Mouse (Mus musculus) liver, postnatal 0 days (tissue): ENCODE data around the gene Rbpj. TPM values are rescaled to one million over a fixed set of nuclear protein-coding genes. Genes with fewer than 3 reads are reported as not detected.

Source experiments
- ATAC-seq: fragments of 200-750 bp; cut with Nextera tagmentation; 2 replicates; pipeline ENCODE4 v1.8.0; 2017; ENCODE audit warnings: mild to moderate bottlenecking, moderate library complexity
- DNase-seq: peaks from one replicate; pipeline ENCODE4 v3.0.0-alpha.2; 2016
- H3K27ac ChIP-seq: fragments of 300-500 bp; sonication (generic); 2 replicates; pipeline ENCODE4 v1.5.1; 2014; ENCODE audit warnings: antibody characterized with exemption, moderate library complexity, mild to moderate bottlenecking, low read depth
- H3K27me3 ChIP-seq: fragments of 300-500 bp; sonication (generic); 2 replicates; pipeline ENCODE4 v1.6.1; 2014; ENCODE audit warnings: low read length, control low read depth, mixed read lengths; ENCODE audit not compliant: insufficient read depth
- H3K36me3 ChIP-seq: fragments of 300-500 bp; sonication (generic); replicated peaks from 2 replicates; pipeline ENCODE4 v1.6.1; 2014; ENCODE audit warnings: mild to moderate bottlenecking, control low read depth, low read length, moderate library complexity, mixed read lengths; ENCODE audit not compliant: insufficient read depth
- H3K4me1 ChIP-seq: fragments of 300-500 bp; sonication (generic); 2 replicates; pipeline ENCODE4 v1.6.1; 2014; ENCODE audit warnings: antibody characterized with exemption, mild to moderate bottlenecking, control low read depth; ENCODE audit not compliant: insufficient read depth
- H3K4me2 ChIP-seq: fragments of 300-500 bp; sonication (generic); 2 replicates; pipeline ENCODE4 v1.6.1; 2014; ENCODE audit warnings: low read depth, mild to moderate bottlenecking, low read length, moderate library complexity, mixed read lengths
- H3K4me3 ChIP-seq: fragments of 300-500 bp; sonication (generic); 2 replicates; pipeline ENCODE4 v1.5.1; 2014; ENCODE audit warnings: low read depth, low read length
- H3K9ac ChIP-seq: fragments of 300-500 bp; sonication (generic); replicated peaks from 2 replicates; pipeline ENCODE4 v1.6.1; 2014; ENCODE audit warnings: mild to moderate bottlenecking, moderate library complexity
- H3K9me3 ChIP-seq: fragments of 300-500 bp; sonication (generic); 2 replicates; pipeline ENCODE4 v1.6.1; 2016; ENCODE audit warnings: mild to moderate bottlenecking, control low read depth, low read length, mixed read lengths
- CTCF ChIP-seq: sonication (generic); IDR thresholded peaks from 2 replicates; pipeline ENCODE4 v1.5.1; 2016; ENCODE audit warnings: antibody characterized with exemption, low read depth
- EP300 ChIP-seq: IDR thresholded peaks from 2 replicates; pipeline ENCODE4 v1.6.1; 2016; ENCODE audit warnings: antibody characterized with exemption, low read depth, mild to moderate bottlenecking
- WGBS: fragments of 180-500 bp; shearing (Covaris S2); extraction: QIAGEN DNeasy Blood & Tissue Kit; methylation state at CpG from one replicate; pipeline ENCODE4 v1.1.7; 2014; ENCODE audit not compliant: insufficient replicate concordance; 5-methylcytosine and 5-hydroxymethylcytosine counted together
- polyA plus RNA-seq: library from polyadenylated mRNA; unstranded; fragments of >200 nt; fragmentation: Nextera tagmentation; extraction: Ambion mirVana; gene quantifications from 2 replicates; pipeline ENCODE4 v1.2.1, GENCODE M21; 2015

Gene Rbpj
- polyA plus RNA-seq, 1 experiment from 2014 or later, result 6.1 TPM

DNA sequence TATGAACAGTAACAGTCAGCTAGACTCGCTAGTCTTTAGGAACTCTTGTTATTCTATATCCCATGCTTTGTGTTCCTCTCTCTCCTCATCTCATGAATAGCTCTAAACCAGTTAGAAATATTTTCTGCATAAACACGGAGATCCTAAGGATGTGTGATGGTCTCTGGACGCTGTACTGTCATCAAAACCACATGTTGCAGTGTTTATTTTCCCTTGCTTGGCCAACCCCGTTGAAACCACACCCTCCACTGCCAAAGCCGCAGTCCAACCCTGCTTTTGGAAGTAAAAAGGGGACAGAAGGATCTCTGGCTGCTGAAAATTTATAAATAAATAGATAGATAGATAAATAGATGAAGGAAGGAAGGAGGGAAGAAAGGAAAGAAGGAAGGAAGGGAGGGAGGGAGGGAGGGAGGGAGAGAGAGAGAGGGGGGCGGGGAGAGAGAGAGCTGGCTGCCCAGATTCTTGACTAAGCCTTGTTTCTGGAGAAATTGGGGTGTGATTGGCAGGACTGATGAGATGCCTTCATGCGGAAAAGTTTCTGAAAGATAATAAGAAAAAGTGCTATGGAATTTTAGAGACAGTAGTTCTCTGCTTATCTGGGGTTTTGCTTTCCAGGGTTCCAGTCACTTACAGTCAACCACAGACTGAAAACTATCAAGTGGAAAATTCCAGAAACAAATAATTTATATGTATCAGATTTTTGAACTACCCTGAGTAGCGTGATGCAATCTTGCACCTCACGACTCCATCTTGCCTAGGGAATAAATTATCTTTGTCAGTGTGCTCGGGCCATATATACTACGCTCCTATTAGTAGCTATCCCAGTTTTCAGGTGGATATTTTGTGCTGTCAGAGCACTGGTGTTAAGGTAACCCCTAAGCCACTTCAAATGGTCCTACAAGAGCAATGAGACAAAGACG, 70.9 kb downstream of the Rbpj start:
- no peak for ATAC-seq
- TF ChIP-seq CTCF, result no peak
- TF ChIP-seq EP300, result no peak
- H3K4me2 ChIP-seq, result no peak overlapping the region
- no peak overlapping the region for H3K9ac ChIP-seq
- no peaks in the 10 kb centered on the region for H3K36me3 ChIP-seq
- H3K9me3 ChIP-seq, result no peaks in the 10 kb centered on the region
- WGBS, result 63% methylated on average over 12 of the region's 12 CpGs
- H3K27ac ChIP-seq, result no peak overlapping the region
- no peak overlapping the region for H3K4me3 ChIP-seq
- peaks cover 2% of the 10 kb centered on the region; the same call in 1 of the 2 replicates for H3K4me1 ChIP-seq
- DNase-seq, result no peak
- H3K27me3 ChIP-seq, result no peaks in the 10 kb centered on the region

DNA sequence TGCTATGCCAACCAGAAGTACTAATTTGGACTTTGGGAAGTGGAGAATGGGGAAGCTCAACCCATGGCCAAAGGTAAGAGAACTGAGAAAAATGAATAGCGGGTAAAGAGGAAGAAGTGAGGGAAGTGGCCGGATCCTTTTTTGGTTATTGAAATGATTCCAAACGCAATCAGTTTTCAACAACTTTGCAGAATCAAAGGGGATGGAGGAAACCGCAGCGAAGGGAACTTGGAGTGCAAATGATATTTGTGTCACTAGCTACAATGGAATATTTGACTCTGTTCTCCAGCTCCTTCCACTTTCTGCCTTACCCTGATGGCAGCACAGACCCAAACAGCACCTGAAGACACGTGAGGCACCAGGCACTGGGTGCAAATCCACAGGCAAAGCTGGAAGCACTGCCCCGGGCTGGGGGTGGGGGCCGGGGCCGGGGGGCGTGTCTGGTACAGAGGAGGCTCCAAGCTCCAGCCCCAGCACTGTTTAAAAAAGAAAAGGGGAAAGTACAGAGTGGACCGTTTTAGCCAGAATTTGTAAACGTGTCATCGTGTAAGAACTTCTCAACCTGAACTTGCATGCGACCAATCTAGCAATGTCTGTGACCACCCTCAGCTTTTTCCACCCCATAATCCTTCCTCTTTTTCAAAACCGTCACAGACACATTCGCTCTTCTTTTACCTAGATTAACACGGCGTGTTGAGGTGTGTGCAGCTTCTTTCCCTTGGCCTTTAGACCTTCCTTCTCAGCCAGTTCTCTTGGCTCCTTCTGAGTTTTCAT, 74.1 kb downstream of the Rbpj start:
- Histone ChIP-seq H3K4me2 (no peak overlapping the region), H3K9ac (no peak overlapping the region), H3K27ac (no peak overlapping the region), H3K27me3 (no peaks in the 10 kb centered on the region), H3K36me3 (no peaks in the 10 kb centered on the region), H3K4me3 (no peak overlapping the region), H3K4me1 (peaks cover 2% of the 10 kb centered on the region; the same call in 1 of the 2 replicates), H3K9me3 (no peaks in the 10 kb centered on the region)
- TF ChIP-seq CTCF (no peak), EP300 (no peak)
- DNase-seq (no peak), ATAC-seq (no peak)
- 45% methylated on average over 18 of the region's 18 CpGs for WGBS

DNA sequence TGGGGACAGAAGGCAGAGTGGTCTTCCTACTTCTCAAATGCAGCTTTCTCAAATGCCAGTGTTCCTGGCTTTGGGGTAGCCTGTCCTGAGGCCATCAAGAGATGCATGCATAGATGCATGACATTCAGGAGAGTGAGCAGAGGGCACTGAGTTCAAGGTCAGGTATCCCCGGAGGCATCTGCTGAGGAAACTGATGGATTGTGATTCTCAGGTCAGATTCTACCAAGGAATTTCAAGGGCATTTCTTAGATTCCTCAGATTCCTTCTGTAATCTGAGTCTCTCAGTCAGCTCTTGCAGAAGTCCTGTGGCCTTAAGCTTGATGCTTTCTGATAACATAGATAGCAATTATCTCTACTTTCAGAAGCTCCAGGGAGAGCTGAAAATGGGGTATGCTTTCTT, 76.1 kb downstream of the Rbpj start:
- H3K9me3 ChIP-seq, result no peaks in the 10 kb centered on the region
- H3K36me3 ChIP-seq, result no peaks in the 10 kb centered on the region
- H3K27me3 ChIP-seq, result no peaks in the 10 kb centered on the region
- no peak for DNase-seq
- peaks cover 2% of the 10 kb centered on the region; the same call in 1 of the 2 replicates for H3K4me1 ChIP-seq
- ATAC-seq, result no peak
- H3K4me3 ChIP-seq, result no peak overlapping the region
- H3K4me2 ChIP-seq, result no peak overlapping the region
- 43% methylated on average over 1 of the region's 1 CpGs for WGBS
- H3K9ac ChIP-seq, result no peak overlapping the region
- TF ChIP-seq CTCF (no peak), EP300 (no peak)
- H3K27ac ChIP-seq, result no peak overlapping the region

DNA sequence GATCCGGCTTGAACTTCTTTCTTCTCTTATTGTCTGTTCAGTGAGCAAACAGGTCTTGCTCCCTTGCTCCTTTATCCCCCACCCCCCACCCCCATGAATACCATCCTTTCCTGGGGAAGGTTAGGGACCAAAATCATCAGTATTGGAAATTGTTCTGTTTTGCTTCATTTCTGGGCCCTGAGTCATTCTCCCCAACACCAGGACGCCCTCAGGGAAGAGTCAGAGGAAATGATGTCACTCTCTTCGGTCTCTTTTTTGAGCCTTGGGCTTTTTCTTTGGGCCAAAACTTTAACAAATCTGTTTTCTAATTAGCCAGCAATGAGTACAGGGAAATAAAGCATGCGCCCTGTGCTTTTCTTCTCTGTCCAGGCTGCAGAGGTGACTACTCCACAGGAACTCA, 77.4 kb downstream of the Rbpj start:
- Histone ChIP-seq H3K4me2 (no peak overlapping the region), H3K27me3 (no peaks in the 10 kb centered on the region), H3K27ac (no peak overlapping the region), H3K4me1 (0 out of 2 replicates have a peak, but pooled peaks cover 3% of the 10 kb centered on the region), H3K4me3 (no peak overlapping the region), H3K9me3 (no peaks in the 10 kb centered on the region), H3K9ac (no peak overlapping the region), H3K36me3 (no peaks in the 10 kb centered on the region)
- 46% methylated on average over 4 of the region's 4 CpGs for WGBS
- TF ChIP-seq EP300 (no peak), CTCF (no peak)
- DNase-seq (no peak), ATAC-seq (no peak)

DNA sequence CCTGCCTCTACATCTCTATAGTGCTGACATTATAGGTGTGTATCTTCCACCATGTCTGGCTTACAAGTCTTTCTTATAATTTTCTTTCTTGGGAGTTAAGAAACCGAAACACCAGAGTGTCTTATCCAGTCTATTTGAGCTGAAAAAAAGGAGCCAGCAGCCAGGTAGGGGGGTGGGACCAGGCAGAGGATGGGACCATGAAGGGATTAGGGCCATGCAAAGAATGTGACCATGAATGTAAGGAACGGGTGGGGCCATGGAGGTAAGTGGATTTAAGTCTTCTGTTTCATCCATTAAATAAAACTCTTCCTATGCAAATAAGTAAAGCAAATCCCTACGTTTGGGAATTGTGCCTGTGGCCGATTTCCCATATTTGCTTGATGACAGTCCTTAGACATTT, 78.0 kb downstream of the Rbpj start:
- no peak for DNase-seq
- H3K4me1 ChIP-seq, result 0 out of 2 replicates have a peak, but pooled peaks cover 3% of the 10 kb centered on the region
- no peak overlapping the region for H3K4me2 ChIP-seq
- H3K9ac ChIP-seq, result no peak overlapping the region
- H3K4me3 ChIP-seq, result no peak overlapping the region
- ATAC-seq, result no peak
- H3K36me3 ChIP-seq, result no peaks in the 10 kb centered on the region
- WGBS, result 78% methylated on average over 4 of the region's 4 CpGs
- no peaks in the 10 kb centered on the region for H3K27me3 ChIP-seq
- no peaks in the 10 kb centered on the region for H3K9me3 ChIP-seq
- TF ChIP-seq EP300 (no peak), CTCF (no peak)
- no peak overlapping the region for H3K27ac ChIP-seq

DNA sequence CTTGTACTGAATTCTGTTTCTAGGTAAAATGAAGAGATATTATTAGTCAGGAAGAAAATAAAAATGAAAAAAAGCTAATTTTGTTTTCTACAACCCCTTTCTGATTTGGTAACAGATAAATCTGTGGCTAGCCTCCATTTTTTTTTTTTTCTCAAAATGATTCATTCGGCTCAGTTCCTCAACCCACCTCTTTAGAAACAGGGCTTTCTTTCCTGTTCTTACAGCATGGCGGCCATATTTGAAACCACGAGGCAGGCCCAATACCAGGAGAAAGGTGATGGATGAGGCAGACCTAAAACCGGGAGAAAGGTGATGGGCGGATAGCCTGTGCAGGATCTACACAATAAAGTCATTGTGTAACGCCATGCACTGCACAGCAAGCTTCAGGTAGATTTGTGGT, 80.5 kb downstream of the Rbpj start:
- ATAC-seq (no peak), DNase-seq (no peak)
- Histone ChIP-seq H3K27ac (no peak overlapping the region), H3K4me2 (no peak overlapping the region; the same call in 1 of the 2 replicates), H3K9ac (no peak overlapping the region), H3K4me1 (0 out of 2 replicates have a peak, but pooled peaks cover 3% of the 10 kb centered on the region), H3K36me3 (no peaks in the 10 kb centered on the region), H3K9me3 (no peaks in the 10 kb centered on the region), H3K27me3 (no peaks in the 10 kb centered on the region), H3K4me3 (no peak overlapping the region)
- TF ChIP-seq CTCF (no peak), EP300 (no peak)
- 55% methylated on average over 6 of the region's 6 CpGs for WGBS
